Mouse (Mus musculus) liver, embryonic 14 days (tissue): ENCODE data around the gene Tmem167b. TPM values are rescaled to one million over a fixed set of nuclear protein-coding genes. Genes with fewer than 3 reads are reported as not detected.

Experiments
- polyA plus RNA-seq: library from polyadenylated mRNA; depleted of rRNA; stranded (reverse); fragments of >200 nt; gene quantifications from 2 replicates; pipeline ENCODE4 v1.2.3, GENCODE M21; 2012; rRNA removed

The Tmem167b gene
- 3.4 and 4.7 TPM in 2 replicates for polyA plus RNA-seq

GRCm38 (mm10) chr3:108562133-108562730 is at the start of gene Tmem167b:
Gene Tmem167b (minus strand): TSS chr3:108562466.

GRCm38 (mm10) chr3:108590786-108591529 is 28.7 kb upstream of the Tmem167b start, which contains the start of gene Wdr47:
Gene Wdr47 (plus strand): TSS chr3:108591279.

GRCm38 (mm10) chr3:108571443-108572294 is 9.4 kb upstream of the Tmem167b start, which contains the start of gene Taf13:
Gene Taf13 (plus strand): TSS chr3:108571698.

GRCm38 (mm10) chr3:108536517-108537260 is 25.6 kb downstream of the Tmem167b start, which contains the start of gene 5330417C22Rik:
Gene 5330417C22Rik (minus strand): TSS chr3:108536536.

GRCm38 (mm10) chr3:108533951-108534350 is 28.3 kb downstream of the Tmem167b start, which contains the start of gene 1700013F07Rik:
Gene 1700013F07Rik (plus strand): TSS chr3:108534150.

Other genes with a start within 250 kb of the Tmem167b start
- gene Mybphl, start 197.6 kb downstream of the Tmem167b start, polyA plus RNA-seq = 0.16 and 0.25 TPM in 2 replicates
- 20.7 and 20.8 TPM in 2 replicates for gene Psrc1, start 178.6 kb downstream of the Tmem167b start, polyA plus RNA-seq
- 0.23 and 0.29 TPM in 2 replicates for gene Celsr2, start 146.9 kb downstream of the Tmem167b start, polyA plus RNA-seq
- gene Sars, start 117.3 kb downstream of the Tmem167b start, polyA plus RNA-seq = 46.8 and 52.8 TPM in 2 replicates
- not detected in 2 replicates for gene 1700013F07Rik, start 28.3 kb downstream of the Tmem167b start, polyA plus RNA-seq
- gene 5330417C22Rik, start 25.9 kb downstream of the Tmem167b start, polyA plus RNA-seq = 0.05 and 0.11 TPM in 2 replicates
- gene Taf13, start 9.2 kb upstream of the Tmem167b start, polyA plus RNA-seq = 6.1 and 6.8 TPM in 2 replicates
- gene Wdr47, start 28.8 kb upstream of the Tmem167b start, polyA plus RNA-seq = 1.5 TPM in 2 replicates
- gene Clcc1, start 91.4 kb upstream of the Tmem167b start, polyA plus RNA-seq = 25.3 and 27.0 TPM in 2 replicates
- 19.8 and 31.5 TPM in 2 replicates for gene Gpsm2, start 159.8 kb upstream of the Tmem167b start, polyA plus RNA-seq
- gene Aknad1, start 177.2 kb upstream of the Tmem167b start, polyA plus RNA-seq = 0.62 and 0.86 TPM in 2 replicates